Mouse (Mus musculus) lung, postnatal 0 days (tissue): Measurements from ENCODE around the gene Ppp1r37. TPM values are rescaled to one million over a fixed set of nuclear protein-coding genes. Genes with fewer than 3 reads are reported as not detected.
A peak's percentile ranks its signal among the peaks of the same experiment; 100 is the strongest.

Experiments used
- ATAC-seq: fragments of 200-750 bp; cut with Nextera tagmentation; 2 replicates; pipeline ENCODE4 v1.8.0; 2017; ENCODE audit warnings: moderate library complexity
- DNase-seq: peaks from one replicate; pipeline ENCODE4 v3.0.0-alpha.2; 2016; ENCODE audit warnings: low spot score
- H3K27ac ChIP-seq: fragments of 300-500 bp; sonication (generic); 2 replicates; pipeline ENCODE4 v1.5.1; 2014; ENCODE audit warnings: antibody characterized with exemption, mild to moderate bottlenecking, low read length, mixed read lengths
- H3K27me3 ChIP-seq: fragments of 300-500 bp; sonication (generic); replicated peaks from 2 replicates; pipeline ENCODE4 v1.6.1; 2014; ENCODE audit warnings: low read length, mixed read lengths; ENCODE audit not compliant: insufficient read depth
- H3K36me3 ChIP-seq: fragments of 300-500 bp; sonication (generic); 2 replicates; pipeline ENCODE4 v1.6.1; 2014; ENCODE audit warnings: low read length, mixed read lengths; ENCODE audit not compliant: insufficient read depth
- H3K4me1 ChIP-seq: fragments of 300-500 bp; sonication (generic); 2 replicates; pipeline ENCODE4 v1.6.1; 2014; ENCODE audit warnings: antibody characterized with exemption, low read depth, low read length, mixed read lengths; ENCODE audit not compliant: insufficient read depth
- H3K4me2 ChIP-seq: fragments of 300-500 bp; sonication (generic); replicated peaks from 2 replicates; pipeline ENCODE4 v1.6.1; 2014; ENCODE audit warnings: low read depth, mild to moderate bottlenecking, low read length, moderate library complexity, mixed read lengths
- H3K4me3 ChIP-seq: fragments of 300-500 bp; sonication (generic); 2 replicates; pipeline ENCODE4 v1.5.1; 2014; ENCODE audit warnings: low read depth, low read length
- H3K9ac ChIP-seq: fragments of 300-500 bp; sonication (generic); replicated peaks from 2 replicates; pipeline ENCODE4 v1.6.1; 2014; ENCODE audit warnings: low read depth, mild to moderate bottlenecking
- H3K9me3 ChIP-seq: fragments of 300-500 bp; sonication (generic); 2 replicates; pipeline ENCODE4 v1.6.1; 2016; ENCODE audit warnings: low read length, mixed read lengths
- CTCF ChIP-seq: IDR thresholded peaks from 2 replicates; pipeline ENCODE4 v1.5.1; 2016; ENCODE audit warnings: antibody characterized with exemption, mild to moderate bottlenecking
- EP300 ChIP-seq: IDR thresholded peaks from 2 replicates; pipeline ENCODE4 v1.6.1; 2016; ENCODE audit warnings: antibody characterized with exemption, mild to moderate bottlenecking, control low read depth
- WGBS: fragments of 180-500 bp; shearing (Covaris S2); extraction: QIAGEN DNeasy Blood & Tissue Kit; methylation state at CpG from one replicate; pipeline ENCODE4 v1.1.7; 2014; 5-methylcytosine and 5-hydroxymethylcytosine counted together
- polyA plus RNA-seq: library from polyadenylated mRNA; unstranded; fragments of >200 nt; fragmentation: Nextera tagmentation; extraction: Ambion mirVana; gene quantifications from 2 replicates; pipeline ENCODE4 v1.2.1, GENCODE M21; 2015

The Ppp1r37 gene
- polyA plus RNA-seq, 1 experiment from 2014 or later, result 19.1 TPM

DNA sequence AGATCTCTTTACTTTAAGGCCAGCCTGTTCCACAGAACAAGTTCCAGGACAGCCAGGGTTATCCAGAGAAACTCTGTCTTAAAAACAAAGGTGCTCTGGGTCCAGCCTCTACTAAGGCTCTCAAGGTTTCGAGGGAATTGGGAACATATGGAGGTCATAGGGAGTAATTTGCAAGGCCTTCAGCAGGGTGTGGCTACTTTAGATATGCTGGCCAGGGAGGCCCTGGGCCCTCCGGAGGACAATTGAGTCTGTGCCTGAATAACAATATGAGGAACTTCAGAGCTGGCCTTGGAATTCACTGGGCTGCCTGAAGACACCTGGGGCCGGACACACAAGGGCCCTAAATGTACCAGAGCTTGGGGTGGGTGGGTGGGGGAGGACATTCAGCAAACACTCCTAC lies 12.7 kb upstream of the Ppp1r37 start:
- Histone ChIP-seq H3K36me3 (no peaks in the 10 kb centered on the region), H3K27ac (no peak overlapping the region), H3K9me3 (no peaks in the 10 kb centered on the region), H3K4me3 (no peak overlapping the region), H3K4me1 (peaks cover 8% of the 10 kb centered on the region; the same call in 1 of the 2 replicates), H3K27me3 (peaks cover 8% of the 10 kb centered on the region), H3K4me2 (no peak overlapping the region), H3K9ac (no peak overlapping the region)
- 51% methylated on average over 3 of the region's 3 CpGs for WGBS
- DNase-seq, result no peak
- ATAC-seq, result no peak
- no peak for TF ChIP-seq EP300
- no peak for TF ChIP-seq CTCF

DNA sequence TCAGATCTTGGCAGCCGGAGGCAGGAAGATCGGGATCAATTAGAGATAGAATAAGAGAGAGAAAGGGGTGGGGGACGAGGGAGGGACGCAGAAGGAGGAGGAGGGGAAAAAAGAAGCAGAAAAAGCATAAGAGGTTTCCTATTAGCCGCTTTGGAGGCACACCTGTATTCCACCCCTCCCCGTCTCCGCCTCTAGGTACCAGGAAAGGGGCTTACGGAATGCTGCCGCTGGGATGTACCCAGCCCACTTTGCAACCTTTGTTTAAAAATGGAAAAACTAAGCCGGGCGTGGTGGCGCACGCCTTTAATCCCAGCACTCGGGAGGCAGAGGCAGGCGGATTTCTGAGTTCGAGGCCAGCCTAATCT lies 10.9 kb upstream of the Ppp1r37 start:
- Histone ChIP-seq H3K4me3 (peak overlapping the region; percentile 62), H3K27me3 (peaks cover 8% of the 10 kb centered on the region), H3K27ac (peak overlapping the region; percentile 92), H3K36me3 (0 out of 2 replicates have a peak, but pooled peaks cover 13% of the 10 kb centered on the region), H3K4me2 (peak overlapping the region; percentile 68), H3K9ac (peak overlapping the region; percentile 54), H3K4me1 (peaks cover 8% of the 10 kb centered on the region; the same call in 1 of the 2 replicates), H3K9me3 (no peaks in the 10 kb centered on the region)
- 16% methylated on average over 15 of the region's 16 CpGs for WGBS
- ATAC-seq (no peak), DNase-seq (no peak)
- no peak for TF ChIP-seq CTCF
- no peak for TF ChIP-seq EP300

DNA sequence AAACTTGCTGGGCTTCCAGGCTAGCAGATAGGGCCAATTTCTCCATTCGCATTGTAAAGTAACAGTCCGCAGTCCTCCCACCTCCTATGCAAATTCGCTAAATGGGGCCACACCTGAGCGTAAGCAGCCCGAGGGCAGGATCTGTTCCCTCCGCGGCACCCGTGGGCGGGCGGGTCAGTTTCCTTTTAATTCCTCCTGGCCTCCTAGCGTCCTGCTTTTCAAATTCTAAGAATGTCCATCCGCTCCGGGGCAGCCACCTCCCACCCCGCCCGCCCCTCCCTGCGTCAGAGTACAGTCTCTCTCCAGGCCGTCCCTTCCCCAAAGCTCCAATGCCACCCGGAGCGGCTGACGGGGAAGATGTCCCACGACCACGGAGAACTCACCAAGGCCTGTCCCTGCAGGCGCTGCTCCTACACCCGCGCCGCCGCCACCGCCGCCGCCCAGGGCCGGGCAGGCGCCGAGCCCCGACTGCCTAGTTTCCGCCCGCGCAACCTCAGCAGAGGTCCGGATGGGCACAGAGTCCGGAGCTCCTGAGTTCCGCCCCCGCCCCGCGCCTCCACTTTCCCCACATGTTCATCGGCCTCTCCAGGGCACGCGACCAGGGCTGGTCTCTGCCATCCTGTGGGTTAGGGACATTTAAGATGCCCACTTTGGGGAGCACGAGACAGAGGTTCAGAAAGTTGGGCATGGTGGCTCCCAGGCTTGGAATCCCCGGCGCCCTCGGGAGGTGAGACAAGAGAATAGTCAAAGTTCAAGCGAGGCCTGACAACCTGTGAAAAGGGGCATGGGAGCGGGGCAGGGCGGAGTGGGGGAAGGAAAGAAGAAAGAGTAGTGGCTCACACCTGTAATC lies 10.3 kb upstream of the Ppp1r37 start:
- 1% methylated on average over 52 of the region's 53 CpGs for WGBS
- Histone ChIP-seq H3K9me3 (no peaks in the 10 kb centered on the region), H3K36me3 (0 out of 2 replicates have a peak, but pooled peaks cover 13% of the 10 kb centered on the region), H3K9ac (peak overlapping the region; percentile 54), H3K4me3 (peak overlapping the region; percentile 62), H3K4me2 (peak overlapping the region; percentile 68), H3K27me3 (peaks cover 8% of the 10 kb centered on the region), H3K4me1 (peaks cover 8% of the 10 kb centered on the region; the same call in 1 of the 2 replicates), H3K27ac (peak overlapping the region; percentile 92)
- DNase-seq, result peak; percentile 84
- TF ChIP-seq EP300 (0 out of 2 replicates have a peak, but pooled peaks have one; percentile 24), CTCF (peak; percentile 27)
- peak; percentile 87 for ATAC-seq

DNA sequence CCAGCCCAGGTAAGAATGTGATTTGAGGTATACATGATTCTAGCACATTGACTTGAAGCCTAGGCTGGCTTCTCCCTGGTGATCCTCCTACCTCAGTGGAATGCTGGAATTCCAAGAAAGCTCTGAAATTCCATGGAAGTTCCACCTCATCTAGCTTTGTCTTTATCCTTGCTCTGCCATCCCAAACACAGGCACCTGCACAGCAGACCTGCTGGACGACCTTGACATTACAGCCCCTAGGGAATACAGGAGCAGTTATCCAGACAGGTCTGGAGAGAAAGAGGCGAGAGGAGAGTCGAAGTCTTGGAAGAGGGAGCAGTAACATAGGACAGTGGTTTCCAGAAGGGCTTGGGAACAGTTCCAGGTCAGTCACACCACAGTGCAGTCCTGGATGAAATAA lies 6.8 kb upstream of the Ppp1r37 start:
- TF ChIP-seq EP300 (no peak), CTCF (no peak)
- Histone ChIP-seq H3K36me3 (peaks cover 21% of the 10 kb centered on the region), H3K9me3 (no peaks in the 10 kb centered on the region), H3K4me1 (peaks cover 8% of the 10 kb centered on the region; the same call in 1 of the 2 replicates), H3K4me3 (no peak overlapping the region), H3K9ac (no peak overlapping the region; the same call in 1 of the 2 replicates), H3K27ac (no peak overlapping the region), H3K4me2 (no peak overlapping the region), H3K27me3 (no peaks in the 10 kb centered on the region)
- 83% methylated on average over 3 of the region's 3 CpGs for WGBS
- no peak for ATAC-seq
- DNase-seq, result no peak

DNA sequence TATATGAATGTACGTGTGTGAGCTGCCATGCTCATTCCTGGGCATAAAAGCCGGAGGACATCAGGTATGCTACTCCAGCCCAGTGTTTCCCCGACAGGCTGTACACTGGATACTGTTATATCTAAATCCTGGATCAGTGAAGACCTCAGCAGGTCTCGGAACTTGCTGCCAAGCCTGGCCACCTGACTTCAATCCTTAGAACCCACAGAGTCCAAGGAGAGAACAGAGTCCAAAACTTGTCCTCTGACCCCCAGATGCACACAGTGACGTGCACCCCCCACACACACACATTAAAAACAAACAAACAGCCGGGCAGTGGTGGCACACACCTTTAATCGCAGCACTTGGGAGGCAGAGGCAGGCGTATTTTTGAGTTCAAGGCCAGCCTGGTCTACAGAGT lies 4.5 kb upstream of the Ppp1r37 start:
- Histone ChIP-seq H3K4me2 (no peak overlapping the region), H3K27me3 (no peaks in the 10 kb centered on the region), H3K9ac (no peak overlapping the region), H3K4me3 (no peak overlapping the region), H3K9me3 (no peaks in the 10 kb centered on the region), H3K4me1 (peaks cover 6% of the 10 kb centered on the region; the same call in 1 of the 2 replicates), H3K36me3 (peaks cover 21% of the 10 kb centered on the region), H3K27ac (no peak overlapping the region)
- DNase-seq, result no peak
- WGBS, result 90% methylated on average over 8 of the region's 8 CpGs
- no peak for TF ChIP-seq EP300
- no peak for TF ChIP-seq CTCF
- no peak for ATAC-seq

DNA sequence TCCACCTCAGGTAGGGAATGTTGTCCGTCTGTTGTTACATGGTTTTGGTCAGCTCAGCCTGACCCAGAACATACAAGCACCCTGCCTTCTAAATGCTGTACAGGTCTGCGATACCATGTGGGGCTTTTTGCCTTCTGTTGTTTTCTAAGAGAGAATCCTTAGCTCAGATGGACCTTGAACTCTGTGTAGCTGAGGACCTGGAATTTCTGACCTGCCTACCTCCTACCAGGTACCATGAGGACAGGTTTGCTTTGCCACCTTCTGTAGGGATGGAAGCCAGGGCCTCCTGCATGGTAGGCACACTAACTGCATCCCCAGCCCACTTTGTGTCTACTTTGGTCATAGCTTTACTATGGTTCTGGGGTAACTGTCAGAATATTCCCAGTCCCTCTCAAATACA lies 2.9 kb upstream of the Ppp1r37 start:
- no peak for TF ChIP-seq EP300
- no peak for TF ChIP-seq CTCF
- DNase-seq (no peak), ATAC-seq (no peak)
- no peak overlapping the region for H3K27ac ChIP-seq
- no peaks in the 10 kb centered on the region for H3K27me3 ChIP-seq
- no peak overlapping the region for H3K4me3 ChIP-seq
- peaks cover 2% of the 10 kb centered on the region; the same call in 1 of the 2 replicates for H3K4me1 ChIP-seq
- H3K36me3 ChIP-seq, result peaks cover 21% of the 10 kb centered on the region
- no peak overlapping the region for H3K4me2 ChIP-seq
- no peaks in the 10 kb centered on the region for H3K9me3 ChIP-seq
- 89% methylated on average over 2 of the region's 2 CpGs for WGBS
- no peak overlapping the region for H3K9ac ChIP-seq
